Mouse (Mus musculus): ENCODE measurements around the gene Errfi1.

DNA sequence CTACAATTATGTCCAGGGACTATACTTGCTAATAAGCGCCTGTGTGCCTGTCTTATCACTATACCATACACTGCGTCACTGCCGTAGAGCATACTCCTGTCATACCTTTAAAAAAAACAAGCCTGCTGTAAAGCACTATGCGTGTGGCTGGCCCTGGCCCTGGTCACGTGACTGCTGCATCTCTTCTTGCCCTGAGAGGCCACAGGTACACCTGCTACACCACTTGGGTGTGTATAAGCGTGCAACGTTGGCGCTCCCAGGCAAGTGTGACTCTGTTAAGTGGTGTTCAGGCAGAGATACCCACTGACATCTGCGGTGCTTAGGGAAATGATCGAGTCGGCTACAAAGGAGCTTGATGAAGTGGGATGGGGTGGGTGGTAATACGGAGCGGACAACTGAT, 17.5 kb upstream of the Errfi1 start:
- TF ChIP-seq EP300 (IDR thresholded peaks at IDR 0.05; ENCODE audit: low read depth) (no peak), CTCF (IDR thresholded peaks at IDR 0.05; ENCODE audit: low read depth) (no peak)
